Mouse (Mus musculus): ENCODE measurements around the gene Sppl3. TPM values are rescaled to one million over a fixed set of nuclear protein-coding genes. Genes with fewer than 3 reads are reported as not detected.

Sppl3 gene
- total RNA-seq, 1 experiment: 56.1 TPM

DNA sequence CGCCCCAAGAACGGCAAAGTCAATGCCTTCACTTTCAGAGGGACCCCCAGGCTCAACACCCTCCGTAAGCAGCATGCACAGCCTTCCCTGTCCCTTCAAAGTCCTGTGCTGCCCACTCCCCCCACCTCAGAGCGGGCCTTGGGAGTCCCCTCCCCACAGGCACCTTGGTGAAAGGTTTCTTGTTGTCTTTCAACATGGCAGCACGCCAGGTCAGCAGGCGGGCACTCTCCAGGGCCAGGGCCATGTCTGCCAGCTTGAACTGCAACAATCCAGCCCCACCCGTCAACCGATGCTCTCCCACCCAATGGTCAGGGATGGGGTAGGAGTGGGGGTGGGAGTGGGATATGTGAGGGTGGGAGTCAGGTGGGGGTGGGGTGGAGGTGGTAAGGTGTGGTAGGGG is 100.2 kb downstream of the Sppl3 start:
- Histone ChIP-seq H3K9me3 (ENCODE audit: control insufficient read depth, insufficient read depth, low read depth, low read length) (no peaks in the 10 kb centered on the region), H3K36me3 (ENCODE audit: control insufficient read depth, insufficient read depth, low read length, poor library complexity, severe bottlenecking) (peaks cover 5% of the 10 kb centered on the region; the same call in 1 of the 2 replicates), H3K9ac (ENCODE audit: insufficient read depth, low read depth, low read length, poor library complexity, severe bottlenecking) (0 out of 2 replicates have a peak overlapping the region, but pooled peaks have one; percentile 4), H3K4me3 (ENCODE audit: insufficient read depth in 1 of 2, low read depth in 1 of 2, low read length in 2 of 2, poor library complexity in 1 of 2, severe bottlenecking in 1 of 2) (no peak overlapping the region), H3K27ac (ENCODE audit: insufficient read depth, low read depth, low read length, poor library complexity, severe bottlenecking) (no peak overlapping the region), H3K4me1 (ENCODE audit: control insufficient read depth in 2 of 2, insufficient read depth in 2 of 2, low read length in 2 of 2, poor library complexity in 1 of 2) (peaks cover 0 to 17% of the 10 kb centered on the region in 2 experiments; a peak in 2 of 4 replicates)
- no peak for TF ChIP-seq ZNF384 (IDR thresholded peaks at IDR 0.05; ENCODE audit: low read depth, low read length)
- no peak for TF ChIP-seq CHD2 (IDR thresholded peaks at IDR 0.05; ENCODE audit: low read depth, low read length)
- TF ChIP-seq ZC3H11A (IDR thresholded peaks at IDR 0.05; ENCODE audit: borderline replicate concordance, low read depth, low read length): no peak
- no peak for TF ChIP-seq MAFK (IDR thresholded peaks at IDR 0.05; ENCODE audit: insufficient read depth, low read depth, low read length)
- TF ChIP-seq HCFC1 (IDR thresholded peaks at IDR 0.05; ENCODE audit: borderline replicate concordance, insufficient read depth, low read length): no peak
- in situ Hi-C loops (cut with MboI; ENCODE audit: low sequenced_read_pairs in 2 of 2, unreplicated experiment in 2 of 2): no loop called here
- no peak for DNase-seq (ENCODE audit: low read depth, low spot score)

DNA sequence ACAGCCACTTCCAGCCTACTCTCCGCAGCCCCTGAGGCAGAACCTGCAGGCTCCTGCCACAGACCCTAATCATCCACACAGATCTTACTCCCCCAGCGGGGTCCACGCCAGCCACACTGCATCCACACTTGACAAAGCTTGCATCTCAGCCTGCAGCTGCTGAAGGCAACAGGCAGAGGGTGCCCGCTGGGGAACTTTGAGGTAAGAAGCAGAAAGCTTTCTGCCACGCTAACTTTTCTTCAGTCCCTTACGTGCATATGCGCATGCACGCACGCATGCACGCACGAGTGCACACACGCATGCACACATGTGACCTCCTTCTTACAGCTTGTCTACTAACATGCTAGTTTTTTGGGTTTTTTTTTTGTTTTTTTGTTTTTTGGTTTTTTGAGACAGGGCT is 102.3 kb downstream of the Sppl3 start:
- in situ Hi-C loops (cut with MboI; ENCODE audit: low sequenced_read_pairs in 2 of 2, unreplicated experiment in 2 of 2): no loop called here
- TF ChIP-seq MAFK (IDR thresholded peaks at IDR 0.05; ENCODE audit: insufficient read depth, low read depth, low read length) (no peak), CHD2 (IDR thresholded peaks at IDR 0.05; ENCODE audit: low read depth, low read length) (no peak), ZC3H11A (IDR thresholded peaks at IDR 0.05; ENCODE audit: borderline replicate concordance, low read depth, low read length) (no peak), HCFC1 (IDR thresholded peaks at IDR 0.05; ENCODE audit: borderline replicate concordance, insufficient read depth, low read length) (no peak), ZNF384 (IDR thresholded peaks at IDR 0.05; ENCODE audit: low read depth, low read length) (no peak)
- Histone ChIP-seq H3K27ac (ENCODE audit: insufficient read depth, low read depth, low read length, poor library complexity, severe bottlenecking) (no peak overlapping the region), H3K4me3 (ENCODE audit: insufficient read depth in 1 of 2, low read depth in 1 of 2, low read length in 2 of 2, poor library complexity in 1 of 2, severe bottlenecking in 1 of 2) (no peak overlapping the region), H3K9ac (ENCODE audit: insufficient read depth, low read depth, low read length, poor library complexity, severe bottlenecking) (no peak overlapping the region), H3K9me3 (ENCODE audit: control insufficient read depth, insufficient read depth, low read depth, low read length) (no peaks in the 10 kb centered on the region), H3K4me1 (ENCODE audit: control insufficient read depth in 2 of 2, insufficient read depth in 2 of 2, low read length in 2 of 2, poor library complexity in 1 of 2) (peaks cover 3 to 17% of the 10 kb centered on the region in 2 experiments; a peak in 2 of 4 replicates), H3K36me3 (ENCODE audit: control insufficient read depth, insufficient read depth, low read length, poor library complexity, severe bottlenecking) (peaks cover 5% of the 10 kb centered on the region; the same call in 1 of the 2 replicates)
- DNase-seq (ENCODE audit: low read depth, low spot score): no peak

- H3K9ac ChIP-seq (ENCODE audit: insufficient read depth, low read depth, low read length, poor library complexity, severe bottlenecking): no peak overlapping the region
- H3K27ac ChIP-seq (ENCODE audit: insufficient read depth, low read depth, low read length, poor library complexity, severe bottlenecking): no peak overlapping the region
- peaks cover 4% of the 10 kb centered on the region; the same call in 1 of the 2 replicates for H3K36me3 ChIP-seq (ENCODE audit: control insufficient read depth, insufficient read depth, low read length, poor library complexity, severe bottlenecking)
- H3K9me3 ChIP-seq (ENCODE audit: control insufficient read depth, insufficient read depth, low read depth, low read length): no peaks in the 10 kb centered on the region
- H3K4me1 ChIP-seq (ENCODE audit: control insufficient read depth in 2 of 2, insufficient read depth in 2 of 2, low read length in 2 of 2, poor library complexity in 1 of 2): peaks cover 3 to 18% of the 10 kb centered on the region in 2 experiments; a peak in 2 of 4 replicates
- TF ChIP-seq CHD2 (IDR thresholded peaks at IDR 0.05; ENCODE audit: low read depth, low read length) (no peak), HCFC1 (IDR thresholded peaks at IDR 0.05; ENCODE audit: borderline replicate concordance, insufficient read depth, low read length) (no peak), ZC3H11A (IDR thresholded peaks at IDR 0.05; ENCODE audit: borderline replicate concordance, low read depth, low read length) (no peak), ZNF384 (IDR thresholded peaks at IDR 0.05; ENCODE audit: low read depth, low read length) (no peak), MAFK (IDR thresholded peaks at IDR 0.05; ENCODE audit: insufficient read depth, low read depth, low read length) (no peak)
- in situ Hi-C loops (cut with MboI; ENCODE audit: low sequenced_read_pairs in 2 of 2, unreplicated experiment in 2 of 2): no loop called here
- H3K4me3 ChIP-seq (ENCODE audit: insufficient read depth in 1 of 2, low read depth in 1 of 2, low read length in 2 of 2, poor library complexity in 1 of 2, severe bottlenecking in 1 of 2): no peak overlapping the region
- no peak for DNase-seq (ENCODE audit: low read depth, low spot score)
Measured at GRCm38 (mm10) chr5:115114501-115114900, 103.6 kb downstream of the Sppl3 start.

DNA sequence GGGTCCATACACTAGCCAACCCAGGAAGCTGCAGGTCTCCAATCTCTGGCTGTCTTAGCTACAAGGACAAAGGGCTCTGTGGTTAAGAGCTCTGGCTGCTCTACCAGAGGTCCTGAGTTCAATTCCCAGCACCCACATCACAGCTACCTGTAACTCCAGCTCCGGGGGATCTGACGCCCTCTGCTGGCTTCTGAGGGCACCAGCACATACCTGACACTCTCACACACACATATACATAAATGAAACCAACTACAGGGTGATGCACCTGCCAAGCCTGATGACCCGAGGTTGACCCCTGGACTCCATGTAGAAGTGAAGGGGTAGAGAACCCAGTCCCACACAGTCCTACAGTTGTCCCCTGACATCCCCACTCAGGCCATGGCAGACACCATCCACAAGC is 105.5 kb downstream of the Sppl3 start:
- Histone ChIP-seq H3K4me3 (ENCODE audit: insufficient read depth in 1 of 2, low read depth in 1 of 2, low read length in 2 of 2, poor library complexity in 1 of 2, severe bottlenecking in 1 of 2) (no peak overlapping the region), H3K36me3 (ENCODE audit: control insufficient read depth, insufficient read depth, low read length, poor library complexity, severe bottlenecking) (peaks cover 2% of the 10 kb centered on the region; the same call in 1 of the 2 replicates), H3K27ac (ENCODE audit: insufficient read depth, low read depth, low read length, poor library complexity, severe bottlenecking) (no peak overlapping the region), H3K4me1 (ENCODE audit: control insufficient read depth in 2 of 2, insufficient read depth in 2 of 2, low read length in 2 of 2, poor library complexity in 1 of 2) (peaks cover 3 to 15% of the 10 kb centered on the region in 2 experiments; a peak in 2 of 4 replicates), H3K9me3 (ENCODE audit: control insufficient read depth, insufficient read depth, low read depth, low read length) (no peaks in the 10 kb centered on the region), H3K9ac (ENCODE audit: insufficient read depth, low read depth, low read length, poor library complexity, severe bottlenecking) (no peak overlapping the region)
- no peak for DNase-seq (ENCODE audit: low read depth, low spot score)
- in situ Hi-C loops (cut with MboI; ENCODE audit: low sequenced_read_pairs in 2 of 2, unreplicated experiment in 2 of 2): no loop called here
- TF ChIP-seq MAFK (IDR thresholded peaks at IDR 0.05; ENCODE audit: insufficient read depth, low read depth, low read length) (no peak), HCFC1 (IDR thresholded peaks at IDR 0.05; ENCODE audit: borderline replicate concordance, insufficient read depth, low read length) (no peak), CHD2 (IDR thresholded peaks at IDR 0.05; ENCODE audit: low read depth, low read length) (no peak), ZC3H11A (IDR thresholded peaks at IDR 0.05; ENCODE audit: borderline replicate concordance, low read depth, low read length) (no peak), ZNF384 (IDR thresholded peaks at IDR 0.05; ENCODE audit: low read depth, low read length) (no peak)
